Mouse (Mus musculus) myocyte (in vitro differentiated cells): ENCODE data around the gene Nob1. TPM values are rescaled to one million over a fixed set of nuclear protein-coding genes. Genes with fewer than 3 reads are reported as not detected.
A peak's percentile ranks its signal among the peaks of the same experiment; 100 is the strongest.

ENCODE experiments used
- H3K27me3 ChIP-seq: one replicate; pipeline ENCODE4 v1.6.1; 2011; ENCODE audit not compliant: control insufficient read depth, insufficient read depth, insufficient read length
- H3K36me3 ChIP-seq: one replicate; pipeline ENCODE4 v1.6.1; 2011; ENCODE audit not compliant: control insufficient read depth, insufficient read depth
- H3K4me2 ChIP-seq: one replicate; pipeline ENCODE4 v1.6.1; 2011; ENCODE audit warnings: low read depth, control low read depth
- H3K4me3 ChIP-seq: one replicate; pipeline ENCODE4 v1.5.1; 2011; ENCODE audit warnings: mild to moderate bottlenecking, control low read depth, moderate library complexity
- H3K79me2 ChIP-seq: one replicate; pipeline ENCODE4 v1.6.1; 2011; ENCODE audit not compliant: control insufficient read depth, insufficient read depth
- H3ac ChIP-seq: one replicate; pipeline ENCODE4 v1.6.1; 2011; ENCODE audit not compliant: control insufficient read depth, insufficient read length
- CEBPB ChIP-seq: IDR thresholded peaks from 2 replicates; pipeline ENCODE4 v1.6.1; 2011; ENCODE audit warnings: mild to moderate bottlenecking, moderate library complexity; ENCODE audit not compliant: poor library complexity, insufficient read depth, severe bottlenecking
- E2F4 ChIP-seq: IDR thresholded peaks from one replicate; pipeline ENCODE4 v1.6.1; 2011; ENCODE audit warnings: mild to moderate bottlenecking, control low read depth, moderate library complexity; ENCODE audit not compliant: insufficient read depth
- MAX ChIP-seq: IDR thresholded peaks from one replicate; pipeline ENCODE4 v1.6.1; 2011; ENCODE audit warnings: low read depth, mild to moderate bottlenecking, control low read depth
- MYOD1 ChIP-seq, 3 experiments: IDR thresholded peaks; one replicate each; pipeline ENCODE4 v1.6.1; 2011; ENCODE audit warnings: control low read depth in 2 of 3, low read depth in 2 of 3, mild to moderate bottlenecking in 2 of 3, moderate library complexity in 1 of 3; ENCODE audit not compliant: insufficient read length in 2 of 3, control insufficient read depth in 1 of 3
- MYOG ChIP-seq, 3 experiments: IDR thresholded peaks; one replicate each; pipeline ENCODE4 v1.6.1; 2011; ENCODE audit warnings: control low read depth in 2 of 3, low read depth in 2 of 3, mild to moderate bottlenecking in 2 of 3; ENCODE audit not compliant: insufficient read length in 2 of 3, control insufficient read depth in 1 of 3, insufficient read depth in 1 of 3
- POLR2A ChIP-seq: IDR thresholded peaks from one replicate; pipeline ENCODE4 v1.6.1; 2011; ENCODE audit warnings: low read depth, mild to moderate bottlenecking, control low read depth, moderate library complexity; ENCODE audit not compliant: insufficient read length
- POLR2AphosphoS2 ChIP-seq: IDR thresholded peaks from one replicate; pipeline ENCODE4 v1.6.1; 2011; ENCODE audit warnings: low read depth, control low read depth; ENCODE audit not compliant: insufficient read length
- REST ChIP-seq: IDR thresholded peaks from one replicate; pipeline ENCODE4 v1.6.1; 2011; ENCODE audit warnings: mild to moderate bottlenecking, control low read depth, moderate library complexity; ENCODE audit not compliant: insufficient read depth, insufficient read length
- SRF ChIP-seq: IDR thresholded peaks from one replicate; pipeline ENCODE4 v1.6.1; 2011; ENCODE audit warnings: low read depth; ENCODE audit not compliant: control insufficient read depth, insufficient read length
- TCF12 ChIP-seq: IDR thresholded peaks from one replicate; pipeline ENCODE4 v1.6.1; 2011; ENCODE audit warnings: mild to moderate bottlenecking, control low read depth; ENCODE audit not compliant: poor library complexity, insufficient read depth, severe bottlenecking
- TCF3 ChIP-seq: IDR thresholded peaks from one replicate; pipeline ENCODE4 v1.6.1; 2011; ENCODE audit warnings: low read depth, control low read depth; ENCODE audit not compliant: insufficient read length
- USF1 ChIP-seq: IDR thresholded peaks from one replicate; pipeline ENCODE4 v1.6.1; 2011; ENCODE audit warnings: low read depth, mild to moderate bottlenecking, control low read depth, moderate library complexity
- polyA plus RNA-seq: library from polyadenylated mRNA; unstranded; fragments of >200 nt; fragmentation: generic; extraction: Trizol; gene quantifications from one replicate; pipeline ENCODE4 v1.2.1, GENCODE M21; 2012; ENCODE audit warnings: missing spikeins

Gene Nob1
- polyA plus RNA-seq, 1 experiment: 61.4 TPM

DNA sequence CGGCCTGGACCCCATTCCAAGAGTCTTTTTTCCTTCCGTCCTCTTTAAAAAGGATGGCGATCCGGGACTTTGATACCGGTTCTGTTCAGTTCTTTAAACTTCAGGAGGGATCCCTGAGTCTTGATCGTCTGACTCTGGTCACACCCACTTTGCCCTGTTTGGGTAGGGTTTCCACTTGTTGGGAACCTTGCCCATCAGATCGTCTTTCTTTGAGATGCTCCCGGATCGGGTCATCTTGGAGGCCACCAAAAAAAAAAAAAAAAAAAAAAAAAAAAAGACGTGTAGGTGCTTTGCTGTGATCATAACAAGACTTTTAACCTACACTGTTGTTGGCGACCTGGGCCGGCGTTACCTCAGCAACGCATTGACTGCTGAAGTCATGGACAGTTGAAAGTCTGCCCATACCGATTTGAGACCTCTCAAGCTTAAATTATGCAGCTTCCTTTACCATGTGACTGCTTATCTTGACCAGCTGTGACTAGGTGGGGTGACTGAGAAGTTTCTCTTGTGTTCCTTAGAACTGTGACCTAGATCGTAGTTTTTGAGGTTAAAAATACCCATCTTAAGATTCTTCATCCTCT is 12.1 kb upstream of the Nob1 start:
- Histone ChIP-seq H3ac (peak overlapping the region; percentile 52), H3K27me3 (no peaks in the 10 kb centered on the region), H3K36me3 (no peaks in the 10 kb centered on the region), H3K4me3 (peak overlapping the region; percentile 65), H3K79me2 (peaks cover 6% of the 10 kb centered on the region), H3K4me2 (peak overlapping the region; percentile 83)
- TF ChIP-seq TCF3: no peak
- TF ChIP-seq TCF12: no peak
- peak; percentile 44 for TF ChIP-seq USF1

DNA sequence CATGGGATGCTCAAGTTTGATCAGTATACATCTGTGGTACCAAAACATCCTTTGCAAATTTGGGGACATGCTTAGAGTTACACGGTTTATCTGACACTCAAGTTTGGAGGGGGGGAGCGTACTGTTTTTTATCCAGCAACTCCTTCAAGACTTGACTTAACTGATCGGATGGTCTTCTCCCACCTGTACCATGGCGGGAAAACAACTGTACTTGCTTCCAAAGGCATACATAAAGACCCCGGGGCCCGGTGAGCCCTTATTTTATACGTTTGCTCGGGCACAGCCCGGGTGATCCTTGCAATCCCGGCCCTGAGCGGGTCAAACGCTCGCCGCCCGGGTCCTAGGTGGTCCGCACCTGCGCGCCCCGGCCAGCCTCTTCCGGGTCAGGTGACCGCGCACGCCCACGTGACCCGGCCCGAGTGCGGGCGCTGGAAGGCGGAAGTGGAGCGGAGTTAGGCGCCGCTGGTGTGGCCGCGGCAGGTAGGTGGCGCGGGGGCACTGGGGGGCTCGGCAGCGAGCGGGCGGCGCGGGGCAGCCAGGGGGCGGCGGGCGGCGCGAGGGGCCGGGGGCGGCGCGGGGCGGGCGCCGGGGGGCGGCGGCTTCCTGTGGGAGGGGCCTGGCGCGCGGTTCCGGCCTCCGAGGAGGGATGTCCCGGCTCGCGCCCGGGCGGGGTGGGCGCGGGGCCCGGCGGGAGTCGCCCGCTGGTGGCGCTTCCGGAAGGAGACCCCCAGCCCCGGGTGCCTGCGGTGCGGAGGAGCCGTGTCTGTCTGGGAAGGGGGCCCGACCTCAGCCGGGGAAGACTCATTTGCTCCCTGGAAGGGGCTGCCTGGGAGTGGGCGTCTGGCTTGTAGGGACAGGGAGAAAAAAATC is 11.3 kb upstream of the Nob1 start, which contains the start of gene Wwp2:
Gene Wwp2 (plus strand): TSS at position 404 of the 870 bp plus-strand sequence.
- peak within 1 kb of the TSS; percentile 100 for H3K4me2 ChIP-seq
- no peaks in the 10 kb centered on the region for H3K36me3 ChIP-seq
- no peaks in the 10 kb centered on the region for H3K27me3 ChIP-seq
- H3K79me2 ChIP-seq: peaks cover 6% of the 10 kb centered on the region
- H3ac ChIP-seq: peak within 1 kb of the TSS; percentile 52
- H3K4me3 ChIP-seq: peak within 1 kb of the TSS; percentile 65
- TF ChIP-seq POLR2A (peak; percentile 53), TCF3 (no peak), MYOD1 (IDR thresholded peaks at IDR 0.05; ENCODE audit: control insufficient read depth in 1 of 3, insufficient read length in 2 of 3, low read depth in 2 of 3) (peak in 2 of 3 experiments; percentile 16 to 45), USF1 (peak; percentile 94), MYOG (IDR thresholded peaks at IDR 0.05; ENCODE audit: control insufficient read depth in 1 of 3, insufficient read depth in 1 of 3, insufficient read length in 2 of 3, low read depth in 2 of 3) (peak in 2 of 3 experiments; percentile 39 to 59)

GRCm38 (mm10) chr8:107435421-107435961 is 10.6 kb upstream of the Nob1 start:
- Histone ChIP-seq H3K27me3 (no peaks in the 10 kb centered on the region), H3K36me3 (no peaks in the 10 kb centered on the region), H3K4me2 (peak overlapping the region; percentile 100), H3K4me3 (peak overlapping the region; percentile 65), H3ac (peak overlapping the region; percentile 52), H3K79me2 (peaks cover 6% of the 10 kb centered on the region)
- no peak for TF ChIP-seq CEBPB
- no peak for TF ChIP-seq TCF3
- TF ChIP-seq TCF12: no peak
- TF ChIP-seq MAX: no peak
- TF ChIP-seq POLR2A: no peak

DNA sequence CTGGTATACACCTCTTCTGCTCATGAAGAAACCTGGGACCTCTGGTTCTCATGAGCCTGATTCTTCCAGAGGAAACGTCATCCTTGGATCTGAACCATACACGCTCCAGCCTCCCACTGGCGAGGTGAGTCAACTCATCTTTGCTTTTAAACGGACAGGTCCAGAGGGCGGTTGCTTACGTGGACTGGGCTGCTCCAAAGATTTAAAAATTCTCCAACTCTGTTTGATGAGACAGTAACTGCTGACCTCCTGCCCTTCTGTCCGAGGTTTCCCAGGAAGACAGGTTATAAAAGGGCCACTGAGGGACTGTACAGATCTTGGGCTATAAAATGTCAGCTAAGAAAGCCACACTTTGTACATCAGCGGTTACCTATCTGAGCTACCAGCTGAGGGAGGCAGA is 6.0 kb upstream of the Nob1 start:
- H3K27me3 ChIP-seq: peaks cover 4% of the 10 kb centered on the region
- no peak overlapping the region for H3ac ChIP-seq
- no peak for TF ChIP-seq REST
- TF ChIP-seq TCF12: no peak
- no peak for TF ChIP-seq MAX
- no peak for TF ChIP-seq CEBPB
- no peak for TF ChIP-seq MYOG (IDR thresholded peaks at IDR 0.05; ENCODE audit: control insufficient read depth in 1 of 3, insufficient read depth in 1 of 3, insufficient read length in 2 of 3, low read depth in 2 of 3)
- no peak for TF ChIP-seq POLR2A
- no peak for TF ChIP-seq TCF3
- no peak for TF ChIP-seq E2F4
- no peak for TF ChIP-seq SRF
- no peak for TF ChIP-seq MYOD1 (IDR thresholded peaks at IDR 0.05; ENCODE audit: control insufficient read depth in 1 of 3, insufficient read length in 2 of 3, low read depth in 2 of 3)
- TF ChIP-seq USF1: no peak
- TF ChIP-seq POLR2AphosphoS2: no peak
- no peak overlapping the region for H3K4me3 ChIP-seq
- H3K36me3 ChIP-seq: no peaks in the 10 kb centered on the region
- H3K4me2 ChIP-seq: no peak overlapping the region
- H3K79me2 ChIP-seq: no peaks in the 10 kb centered on the region

DNA sequence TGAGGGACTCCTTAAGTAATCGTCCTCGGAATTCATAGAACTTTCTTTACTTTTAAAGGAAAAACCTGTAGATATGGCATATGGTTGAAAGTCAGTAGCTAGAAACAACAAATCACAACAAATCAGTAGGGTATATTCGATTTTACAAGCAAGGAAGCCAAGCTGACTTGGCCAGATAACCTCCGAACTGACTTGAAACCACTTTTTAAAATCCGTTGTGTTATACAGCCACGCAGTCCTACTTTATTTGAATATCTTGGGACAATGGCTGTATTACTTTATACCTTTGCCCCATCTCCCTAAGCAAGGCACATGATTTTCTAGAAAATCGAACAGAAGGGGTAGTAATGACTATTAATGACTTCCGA is 363 bp upstream of the Nob1 start:
- Histone ChIP-seq H3K79me2 (peaks cover 34% of the 10 kb centered on the region), H3ac (peak overlapping the region; percentile 76), H3K4me3 (peak overlapping the region; percentile 85), H3K4me2 (peak overlapping the region; percentile 64), H3K36me3 (peaks cover 19% of the 10 kb centered on the region), H3K27me3 (peaks cover 4% of the 10 kb centered on the region)
- no peak for TF ChIP-seq SRF
- TF ChIP-seq MYOD1 (IDR thresholded peaks at IDR 0.05; ENCODE audit: control insufficient read depth in 1 of 3, insufficient read length in 2 of 3, low read depth in 2 of 3): no peak
- no peak for TF ChIP-seq POLR2A
- TF ChIP-seq USF1: no peak
- TF ChIP-seq REST: no peak
